Mouse (Mus musculus) MEL (cell line): ENCODE data around the gene Arfrp1. TPM values are rescaled to one million over a fixed set of nuclear protein-coding genes. Genes with fewer than 3 reads are reported as not detected.

Source experiments
- DNase-seq: peaks from one replicate; pipeline ENCODE4 v3.0.0; 2011; ENCODE audit warnings: low read depth, low spot score
- H3K27ac ChIP-seq: 2 replicates; pipeline ENCODE4 v1.5.1; 2012; ENCODE audit warnings: low read depth, mild to moderate bottlenecking, control low read depth, low read length, moderate library complexity; ENCODE audit not compliant: control insufficient read depth
- H3K27me3 ChIP-seq, 2 experiments: fragments of 150-350 bp in 1 of 2; sonication (generic) in 1 of 2; 2 replicates each; pipeline ENCODE4 v1.6.1; 2012; ENCODE audit warnings: low read length in 2 of 2, mild to moderate bottlenecking in 2 of 2, improper control_type of control experiment in 1 of 2, moderate library complexity in 1 of 2; ENCODE audit not compliant: insufficient read depth in 2 of 2, control insufficient read depth in 1 of 2
- H3K36me3 ChIP-seq, 2 experiments: 2 replicates each; pipeline ENCODE4 v1.6.1; 2012 to 2014; ENCODE audit warnings: low read length in 2 of 2, improper control_type of control experiment in 1 of 2, inconsistent platforms in 1 of 2, mild to moderate bottlenecking in 1 of 2; ENCODE audit not compliant: insufficient read depth in 2 of 2, control insufficient read depth in 1 of 2
- H3K4me1 ChIP-seq, 2 experiments: fragments of 150-350 bp in 1 of 2; sonication (generic) in 1 of 2; 2 replicates each; pipeline ENCODE4 v1.6.1; 2012; ENCODE audit warnings: low read length in 2 of 2, improper control_type of control experiment in 1 of 2, mild to moderate bottlenecking in 1 of 2; ENCODE audit not compliant: insufficient read depth in 2 of 2, control insufficient read depth in 1 of 2
- H3K4me3 ChIP-seq, 2 experiments: fragments of 150-350 bp in 1 of 2; sonication (generic) in 1 of 2; 2 replicates each; pipeline ENCODE4 v1.5.1; 2012; ENCODE audit warnings: low read depth in 2 of 2, low read length in 2 of 2, mild to moderate bottlenecking in 2 of 2, moderate library complexity in 2 of 2, control low read depth in 1 of 2, improper control_type of control experiment in 1 of 2; ENCODE audit not compliant: control insufficient read depth in 1 of 2, insufficient read depth in 1 of 2
- H3K79me2 ChIP-seq: 2 replicates; pipeline ENCODE4 v1.6.1; 2012; ENCODE audit warnings: mild to moderate bottlenecking, low read length, moderate library complexity; ENCODE audit not compliant: control insufficient read depth, poor library complexity, insufficient read depth
- H3K9ac ChIP-seq: 2 replicates; pipeline ENCODE4 v1.6.1; 2012; ENCODE audit warnings: low read depth, mild to moderate bottlenecking, control low read depth, low read length, moderate library complexity; ENCODE audit not compliant: control insufficient read depth, poor library complexity, severe bottlenecking
- H3K9me3 ChIP-seq: fragments of 150-350 bp; sonication (generic); replicated peaks from 2 replicates; pipeline ENCODE4 v1.6.1; 2012; ENCODE audit warnings: mild to moderate bottlenecking, low read length, improper control_type of control experiment, moderate library complexity; ENCODE audit not compliant: insufficient read depth
- CTCF ChIP-seq, 3 experiments: IDR thresholded peaks in 2 of 3; conservative IDR thresholded peaks in 1 of 3; 2 replicates each; pipeline ENCODE4 v1.5.1; 2011 to 2012; ENCODE audit warnings: low read length in 3 of 3, low read depth in 2 of 3, mild to moderate bottlenecking in 2 of 3, improper control_type of control experiment in 1 of 3, inconsistent platforms in 1 of 3, mixed read lengths in 1 of 3, moderate library complexity in 1 of 3; ENCODE audit not compliant: control insufficient read depth in 1 of 3, insufficient read depth in 1 of 3, poor library complexity in 1 of 3, severe bottlenecking in 1 of 3
- E2F4 ChIP-seq: IDR thresholded peaks from 2 replicates; pipeline ENCODE4 v1.6.1; 2011; ENCODE audit warnings: low read depth, low read length, improper control_type of control experiment, borderline replicate concordance
- ELF1 ChIP-seq: IDR thresholded peaks from 2 replicates; pipeline ENCODE4 v1.6.1; 2014; ENCODE audit warnings: low read depth, mild to moderate bottlenecking, inconsistent platforms, low read length, improper control_type of control experiment, moderate library complexity
- EP300 ChIP-seq, 2 experiments: IDR thresholded peaks; 2 replicates each; pipeline ENCODE4 v1.6.1; 2011; ENCODE audit warnings: improper control_type of control experiment in 2 of 2, low read length in 2 of 2, low read depth in 1 of 2, mild to moderate bottlenecking in 1 of 2
- ETS1 ChIP-seq: IDR thresholded peaks from 2 replicates; pipeline ENCODE4 v1.6.1; 2012; ENCODE audit warnings: low read depth, mild to moderate bottlenecking, inconsistent platforms, low read length, improper control_type of control experiment, moderate library complexity
- HCFC1 ChIP-seq: IDR thresholded peaks from 2 replicates; pipeline ENCODE4 v1.6.1; 2012; ENCODE audit warnings: low read depth, mild to moderate bottlenecking, inconsistent platforms, low read length, improper control_type of control experiment, moderate library complexity
- JUND ChIP-seq: IDR thresholded peaks from 2 replicates; pipeline ENCODE4 v1.6.1; 2011; ENCODE audit warnings: low read depth, mild to moderate bottlenecking, improper control_type of control experiment, low read length
- MAFK ChIP-seq: IDR thresholded peaks from 2 replicates; pipeline ENCODE4 v1.6.1; 2011; ENCODE audit warnings: low read depth, mild to moderate bottlenecking, low read length, improper control_type of control experiment, borderline replicate concordance
- MAX ChIP-seq: IDR thresholded peaks from 2 replicates; pipeline ENCODE4 v1.6.1; 2011; ENCODE audit warnings: low read length, improper control_type of control experiment
- MXI1 ChIP-seq: IDR thresholded peaks from 2 replicates; pipeline ENCODE4 v1.6.1; 2011; ENCODE audit warnings: mild to moderate bottlenecking, low read depth, low read length, improper control_type of control experiment
- MYB ChIP-seq: IDR thresholded peaks from 2 replicates; pipeline ENCODE4 v1.6.1; 2011; ENCODE audit warnings: mild to moderate bottlenecking, low read depth, low read length, improper control_type of control experiment
- NELFE ChIP-seq: IDR thresholded peaks from 2 replicates; pipeline ENCODE4 v1.6.1; 2011; ENCODE audit warnings: low read depth, low read length, improper control_type of control experiment
- NRF1 ChIP-seq: IDR thresholded peaks from 2 replicates; pipeline ENCODE4 v1.6.1; 2014; ENCODE audit warnings: low read depth, mild to moderate bottlenecking, inconsistent platforms, low read length, improper control_type of control experiment, moderate library complexity; ENCODE audit not compliant: poor library complexity, insufficient read depth, severe bottlenecking
- POLR2AphosphoS2 ChIP-seq: IDR thresholded peaks from 2 replicates; pipeline ENCODE4 v1.6.1; 2011; ENCODE audit warnings: low read length, improper control_type of control experiment
- RAD21 ChIP-seq: IDR thresholded peaks from 2 replicates; pipeline ENCODE4 v1.6.1; 2011; ENCODE audit warnings: mild to moderate bottlenecking, low read depth, low read length, improper control_type of control experiment
- TAL1 ChIP-seq: IDR thresholded peaks from 2 replicates; pipeline ENCODE4 v1.6.1; 2012; ENCODE audit warnings: mild to moderate bottlenecking, inconsistent platforms, low read length, moderate library complexity, mixed read lengths
- UBTF ChIP-seq: IDR thresholded peaks from 2 replicates; pipeline ENCODE4 v1.6.1; 2012; ENCODE audit warnings: low read depth, mild to moderate bottlenecking, inconsistent platforms, low read length, improper control_type of control experiment, moderate library complexity, borderline replicate concordance; ENCODE audit not compliant: insufficient read depth
- ZC3H11A ChIP-seq: IDR thresholded peaks from 2 replicates; pipeline ENCODE4 v1.6.1; 2012; ENCODE audit warnings: low read depth, mild to moderate bottlenecking, inconsistent platforms, low read length, improper control_type of control experiment
- ZKSCAN1 ChIP-seq: IDR thresholded peaks from 2 replicates; pipeline ENCODE4 v1.6.1; 2012; ENCODE audit warnings: low read depth, mild to moderate bottlenecking, inconsistent platforms, low read length, improper control_type of control experiment, moderate library complexity
- ZMIZ1 ChIP-seq: IDR thresholded peaks from 2 replicates; pipeline ENCODE4 v1.6.1; 2012; ENCODE audit warnings: low read depth, mild to moderate bottlenecking, inconsistent platforms, low read length, improper control_type of control experiment, moderate library complexity
- ZNF384 ChIP-seq: IDR thresholded peaks from 2 replicates; pipeline ENCODE4 v1.6.1; 2012; ENCODE audit warnings: low read depth, mild to moderate bottlenecking, inconsistent platforms, low read length, improper control_type of control experiment
- polyA plus RNA-seq, 2 experiments: library from polyadenylated mRNA; stranded (reverse) in 1 of 2; unstranded in 1 of 2; fragments of >175 nt in 1 of 2; fragments of >200 nt in 1 of 2; gene quantifications; 2 replicates each; pipeline versions ENCODE4 v1.2.1 to v1.2.4; 2012; ENCODE audit warnings: low replicate concordance in 2 of 2, low read depth in 1 of 2; ENCODE audit not compliant: insufficient read length in 2 of 2, insufficient read depth in 1 of 2, missing spikeins in 1 of 2
- total RNA-seq: library from RNA; depleted of rRNA; stranded (reverse); fragments of 300-350 nt; gene quantifications from 2 replicates; pipeline ENCODE4 v1.2.3, GENCODE M21; 2012

The Arfrp1 gene
- total and polyA plus RNA-seq, 3 experiments, result 36.8 to 68.8 TPM; not detected in 1

- DNase-seq, result no peak
- Histone ChIP-seq H3K36me3 (0 out of 4 replicates have a peak, but pooled peaks cover 0 to 3% of the 10 kb centered on the region in 2 experiments), H3K4me1 (peaks cover 0 to 5% of the 10 kb centered on the region in 2 experiments; a peak in 2 of 4 replicates), H3K79me2 (no peaks in the 10 kb centered on the region), H3K9me3 (no peaks in the 10 kb centered on the region), H3K27me3 (peaks cover 0 to 2% of the 10 kb centered on the region in 2 experiments; a peak in 1 of 4 replicates), H3K27ac (no peak within 1 kb of the TSS), H3K9ac (no peak within 1 kb of the TSS), H3K4me3 (no peak within 1 kb of the TSS)
- TF ChIP-seq RAD21 (no peak), NELFE (no peak), E2F4 (no peak), ZMIZ1 (no peak), EP300 (IDR thresholded peaks at IDR 0.05; ENCODE audit: low read depth in 1 of 2, low read length in 2 of 2) (no peak), MAFK (no peak), MAX (no peak), MXI1 (no peak), CTCF (IDR thresholded peaks at IDR 0.05 in 2 of 3, conservative IDR thresholded peaks at IDR 0.05 in 1 of 3; ENCODE audit: control insufficient read depth in 1 of 3, insufficient read depth in 1 of 3, low read depth in 2 of 3, low read length in 3 of 3, poor library complexity in 1 of 3, severe bottlenecking in 1 of 3) (no peak), POLR2AphosphoS2 (no peak), ELF1 (no peak), ZNF384 (no peak), UBTF (no peak), ZKSCAN1 (no peak), ETS1 (no peak)
Observed at GRCm38 (mm10) chr2:181314080-181314810, 51.0 kb downstream of the Arfrp1 start, which contains the start of gene Stmn3. Stmn3 (minus strand) TSS chr2:181314500.

DNA sequence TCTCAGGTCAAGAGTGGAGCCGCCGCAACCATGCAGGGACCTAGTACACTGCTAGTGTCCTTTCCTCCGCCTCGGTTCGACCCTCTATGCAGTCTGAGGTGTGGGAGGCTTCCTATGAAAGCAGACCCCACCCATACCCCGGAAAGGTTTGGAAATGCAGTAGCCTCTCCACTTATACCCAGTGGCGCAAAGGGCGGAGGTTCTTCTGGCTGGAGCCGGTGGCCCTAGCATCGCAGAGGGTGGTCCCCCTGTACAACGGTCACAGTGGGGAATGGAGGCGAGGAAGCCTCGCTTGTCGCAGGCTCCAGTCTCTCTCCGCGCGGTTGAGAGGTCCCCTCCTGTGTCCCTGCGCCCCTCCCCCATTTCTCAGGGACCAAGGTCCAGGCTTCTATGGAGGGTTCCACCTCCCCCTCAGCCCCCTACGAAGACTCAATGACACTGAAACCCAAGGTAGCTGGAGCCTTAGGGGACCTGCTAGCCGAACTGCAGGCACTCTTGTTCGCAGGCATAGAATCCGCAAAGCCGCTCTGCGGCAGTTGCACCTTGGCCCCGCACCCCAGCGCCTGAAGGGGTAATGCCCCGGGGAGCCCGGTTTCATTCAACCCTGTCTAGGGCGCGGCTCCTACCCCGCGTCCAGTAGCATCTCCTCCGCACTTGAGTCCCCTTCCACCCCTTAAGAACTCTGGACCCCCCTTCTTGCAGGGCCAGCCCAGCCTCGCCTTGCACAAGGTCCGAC lies 51.7 kb downstream of the Arfrp1 start:
- H3K9ac ChIP-seq, result no peak overlapping the region
- TF ChIP-seq JUND, result no peak
- no peak for TF ChIP-seq ZC3H11A
- no peak for TF ChIP-seq TAL1
- no peak for TF ChIP-seq MAFK
- no peak for TF ChIP-seq MYB
- no peak for TF ChIP-seq NRF1
- no peak for TF ChIP-seq HCFC1
- no peaks in the 10 kb centered on the region for H3K36me3 ChIP-seq
- no peak overlapping the region for H3K27ac ChIP-seq
- H3K79me2 ChIP-seq, result no peaks in the 10 kb centered on the region
- DNase-seq, result no peak
- H3K27me3 ChIP-seq, result peaks cover 0 to 2% of the 10 kb centered on the region in 2 experiments; a peak in 1 of 4 replicates
- no peaks in the 10 kb centered on the region for H3K4me1 ChIP-seq
- no peak overlapping the region for H3K4me3 ChIP-seq
- no peaks in the 10 kb centered on the region for H3K9me3 ChIP-seq
